Mouse (Mus musculus) limb, embryonic 14.5 days (tissue): ENCODE data around the gene Tmem116. TPM values are rescaled to one million over a fixed set of nuclear protein-coding genes. Genes with fewer than 3 reads are reported as not detected.

Experiments
- ATAC-seq: fragments of 200-750 bp; cut with Nextera tagmentation; 2 replicates; pipeline ENCODE4 v1.8.0; 2017; ENCODE audit warnings: low read depth, moderate number of reproducible peaks, moderate TSS enrichment; ENCODE audit not compliant: low FRiP score
- DNase-seq: peaks from one replicate; pipeline ENCODE4 v3.0.0-alpha.2; 2015; ENCODE audit warnings: low spot score
- H3K27ac ChIP-seq: fragments of 300-500 bp; sonication (generic); replicated peaks from 2 replicates; pipeline ENCODE4 v1.5.1; 2014; ENCODE audit warnings: low read depth, mild to moderate bottlenecking, low read length, moderate library complexity, mixed read lengths
- H3K27me3 ChIP-seq: fragments of 300-500 bp; sonication (generic); 2 replicates; pipeline ENCODE4 v1.6.1; 2014; ENCODE audit warnings: low read length, mixed read lengths; ENCODE audit not compliant: control insufficient read depth, insufficient read depth
- H3K36me3 ChIP-seq: fragments of 300-500 bp; sonication (generic); 2 replicates; pipeline ENCODE4 v1.6.1; 2014; ENCODE audit warnings: mild to moderate bottlenecking, low read length, moderate library complexity, mixed read lengths; ENCODE audit not compliant: control insufficient read depth, insufficient read depth
- H3K4me1 ChIP-seq: fragments of 300-500 bp; sonication (generic); 2 replicates; pipeline ENCODE4 v1.6.1; 2014; ENCODE audit warnings: antibody characterized with exemption, low read length, mixed read lengths; ENCODE audit not compliant: control insufficient read depth, insufficient read depth
- H3K4me2 ChIP-seq: fragments of 300-500 bp; sonication (generic); replicated peaks from 2 replicates; pipeline ENCODE4 v1.6.1; 2014; ENCODE audit warnings: low read depth, mild to moderate bottlenecking, low read length, moderate library complexity; ENCODE audit not compliant: severe bottlenecking
- H3K4me3 ChIP-seq: fragments of 300-500 bp; sonication (generic); replicated peaks from 2 replicates; pipeline ENCODE4 v1.5.1; 2014; ENCODE audit warnings: low read length
- H3K9ac ChIP-seq: fragments of 300-500 bp; sonication (generic); 2 replicates; pipeline ENCODE4 v1.6.1; 2014; ENCODE audit warnings: mild to moderate bottlenecking, low read depth, low read length, moderate library complexity; ENCODE audit not compliant: severe bottlenecking
- H3K9me3 ChIP-seq: fragments of 300-500 bp; sonication (generic); 2 replicates; pipeline ENCODE4 v1.6.1; 2016; ENCODE audit warnings: low read length; ENCODE audit not compliant: control insufficient read depth
- POLR2A ChIP-seq: fragments of 200-500 bp; IDR thresholded peaks from 2 replicates; pipeline ENCODE4 v1.8.0; 2012; ENCODE audit warnings: inconsistent platforms, mild to moderate bottlenecking, moderate library complexity, borderline replicate concordance; ENCODE audit not compliant: insufficient read depth, insufficient read length; ENCODE audit errors: extremely low read depth
- WGBS: fragments of 180-500 bp; shearing (Covaris S2); extraction: QIAGEN DNeasy Blood & Tissue Kit; methylation state at CpG from one replicate; pipeline ENCODE4 v1.1.7; 2014; 5-methylcytosine and 5-hydroxymethylcytosine counted together
- polyA plus RNA-seq, 2 experiments: library from polyadenylated mRNA; depleted of rRNA in 1 of 2; stranded (reverse) in 1 of 2; unstranded in 1 of 2; fragments of >200 nt; fragmentation: Nextera tagmentation in 1 of 2; extraction: Ambion mirVana in 1 of 2; gene quantifications; 2 replicates each; pipeline versions ENCODE4 v1.2.1 to v1.2.3; 2012 to 2014

Gene Tmem116
- polyA plus RNA-seq, 2 experiments = 2.9 to 3.4 TPM

GRCm38 (mm10) chr5:121540066-121540465, 88.4 kb downstream of the Tmem116 start:
- H3K27ac ChIP-seq = no peak overlapping the region
- no peaks in the 10 kb centered on the region for H3K9me3 ChIP-seq
- ATAC-seq (no peak), DNase-seq (no peak)
- H3K36me3 ChIP-seq = peaks cover 42% of the 10 kb centered on the region
- no peak overlapping the region for H3K4me3 ChIP-seq
- 95% methylated on average over 5 of the region's 5 CpGs for WGBS
- H3K4me2 ChIP-seq = no peak overlapping the region
- peaks cover 7% of the 10 kb centered on the region for H3K4me1 ChIP-seq
- no peak for TF ChIP-seq POLR2A
- no peaks in the 10 kb centered on the region for H3K27me3 ChIP-seq
- no peak overlapping the region for H3K9ac ChIP-seq

DNA sequence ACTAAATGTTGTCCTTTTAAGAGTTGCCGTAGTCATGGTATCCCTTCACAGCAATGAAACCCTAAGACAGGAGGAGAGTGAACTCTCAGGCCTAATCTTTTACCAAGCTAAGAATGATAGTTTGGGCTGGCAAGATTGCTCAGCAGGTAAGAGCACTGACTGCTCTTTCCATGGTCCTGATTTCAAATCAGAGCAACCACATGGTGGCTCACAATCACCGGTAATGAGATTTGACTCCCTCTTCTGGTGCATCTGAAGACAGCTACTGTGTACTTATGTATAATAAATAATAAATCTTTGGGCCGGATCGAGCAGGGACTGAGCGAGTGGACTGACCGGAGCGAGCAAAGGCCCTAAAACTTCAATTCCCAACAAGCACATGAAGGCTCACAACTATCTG, 89.5 kb downstream of the Tmem116 start:
- no peak overlapping the region for H3K4me2 ChIP-seq
- H3K4me3 ChIP-seq = no peak overlapping the region
- TF ChIP-seq POLR2A = no peak
- WGBS = 89% methylated on average over 7 of the region's 7 CpGs
- DNase-seq (no peak), ATAC-seq (no peak)
- peaks cover 30% of the 10 kb centered on the region for H3K36me3 ChIP-seq
- H3K9me3 ChIP-seq = no peaks in the 10 kb centered on the region
- H3K9ac ChIP-seq = no peak overlapping the region
- no peaks in the 10 kb centered on the region for H3K27me3 ChIP-seq
- H3K4me1 ChIP-seq = peaks cover 7% of the 10 kb centered on the region
- no peak overlapping the region for H3K27ac ChIP-seq

DNA sequence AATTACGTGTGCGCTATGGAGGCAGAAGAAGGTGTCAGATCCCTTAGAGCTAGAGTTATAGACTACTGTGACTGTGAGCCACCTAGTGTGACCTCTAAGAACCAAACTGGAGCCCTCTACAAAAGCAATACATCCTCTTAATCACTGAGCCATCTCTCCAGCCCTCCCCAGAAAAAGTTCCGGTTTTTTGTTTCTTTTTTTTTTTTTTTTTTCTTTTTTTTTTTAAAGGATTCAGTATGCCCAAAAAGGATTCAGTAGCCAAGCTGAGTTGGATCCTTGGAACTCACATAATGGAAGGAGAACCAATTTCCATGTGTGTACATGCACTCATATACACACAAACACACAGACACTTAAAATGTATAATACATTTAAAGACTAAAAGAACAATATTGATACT, 91.7 kb downstream of the Tmem116 start:
- Histone ChIP-seq H3K4me1 (peaks cover 12% of the 10 kb centered on the region), H3K27me3 (no peaks in the 10 kb centered on the region), H3K9ac (no peak overlapping the region), H3K27ac (no peak overlapping the region), H3K4me3 (no peak overlapping the region), H3K36me3 (peaks cover 11% of the 10 kb centered on the region), H3K4me2 (no peak overlapping the region), H3K9me3 (no peaks in the 10 kb centered on the region)
- DNase-seq (no peak), ATAC-seq (no peak)
- no peak for TF ChIP-seq POLR2A
- 79% methylated on average over 3 of the region's 3 CpGs for WGBS

GRCm38 (mm10) chr5:121544910-121545792, 93.5 kb downstream of the Tmem116 start, which contains the start of the genes Adam1a and Gm42878:
Gene Adam1a, minus strand, starts transcription at chr5:121545482.
Gene Gm42878, minus strand, starts transcription at chr5:121545482.
- peak within 1 kb of the TSS; percentile 98 for H3K9ac ChIP-seq
- no peak for TF ChIP-seq POLR2A
- WGBS = 1% methylated on average over 44 of the region's 97 CpGs
- H3K36me3 ChIP-seq = no peaks in the 10 kb centered on the region
- H3K4me1 ChIP-seq = peaks cover 12% of the 10 kb centered on the region
- peak; percentile 71 for ATAC-seq
- peak within 1 kb of the TSS; percentile 87 for H3K4me2 ChIP-seq
- peak within 1 kb of the TSS; percentile 97 for H3K27ac ChIP-seq
- H3K4me3 ChIP-seq = peak within 1 kb of the TSS; percentile 97
- H3K9me3 ChIP-seq = no peaks in the 10 kb centered on the region
- no peaks in the 10 kb centered on the region for H3K27me3 ChIP-seq
- no peak for DNase-seq

DNA sequence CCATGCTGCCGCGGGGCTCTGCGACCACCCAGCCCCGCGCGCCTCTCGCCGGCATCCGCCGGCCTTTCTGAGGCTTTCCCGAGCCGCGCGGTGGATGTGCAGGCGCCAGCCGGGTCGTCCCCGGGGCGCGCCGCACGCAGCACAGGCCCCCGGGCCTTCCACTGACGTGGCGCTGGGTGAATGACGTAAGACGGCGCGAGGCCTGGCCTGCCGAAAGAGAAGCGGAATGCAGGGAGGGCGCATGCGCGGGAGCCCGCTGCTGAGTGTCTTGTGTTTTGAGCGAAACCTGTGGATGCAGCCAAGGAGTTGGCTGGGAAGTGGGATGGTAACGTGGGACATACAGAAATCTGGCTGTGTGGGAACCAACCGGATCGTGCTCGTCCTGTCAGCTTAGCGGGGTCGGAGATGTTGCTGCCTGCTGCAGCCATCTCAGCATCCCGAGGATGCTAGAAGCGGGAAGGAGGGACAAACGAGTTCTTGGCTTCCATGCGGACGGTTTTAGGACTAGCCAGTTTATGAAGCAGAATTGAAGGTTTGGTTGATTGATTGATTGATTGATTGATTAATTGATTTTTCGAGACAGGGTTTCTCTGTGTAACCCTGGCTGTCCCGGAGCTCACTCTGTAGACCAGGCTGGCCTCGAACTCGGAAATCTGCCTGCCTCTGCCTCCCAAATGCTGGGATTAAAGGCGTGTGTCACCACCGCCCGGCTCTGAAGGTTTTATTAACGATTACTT, 94.3 kb downstream of the Tmem116 start, which contains the start of gene Mapkapk5:
Mapkapk5 (minus strand) TSS at position 113 of the 737 bp plus-strand sequence.
- peaks cover 12% of the 10 kb centered on the region for H3K4me1 ChIP-seq
- H3K9ac ChIP-seq = peak within 1 kb of the TSS; percentile 98
- H3K4me3 ChIP-seq = peak within 1 kb of the TSS; percentile 97
- H3K9me3 ChIP-seq = 0 out of 2 replicates have a peak, but pooled peaks cover 3% of the 10 kb centered on the region
- no peaks in the 10 kb centered on the region for H3K36me3 ChIP-seq
- 1% methylated on average over 55 of the region's 55 CpGs for WGBS
- peak; percentile 81; the same call in 1 of the 2 replicates for TF ChIP-seq POLR2A
- H3K27ac ChIP-seq = peak within 1 kb of the TSS; percentile 97
- peak within 1 kb of the TSS; percentile 87 for H3K4me2 ChIP-seq
- no peaks in the 10 kb centered on the region for H3K27me3 ChIP-seq
- ATAC-seq = peak; percentile 97
- DNase-seq = peak; percentile 97
